Mouse (Mus musculus): ENCODE results near the gene Rnpepl1. TPM values are rescaled to one million over a fixed set of nuclear protein-coding genes. Genes with fewer than 3 reads are reported as not detected.

Rnpepl1 gene
- total RNA-seq, 1 experiment from 2014 or later: 26.0 TPM

Other genes with a start within 250 kb of the Rnpepl1 start
- 24.0 to 67.4 TPM (median 25.2 TPM) in 3 replicates for gene Gpc1, start 79.1 kb upstream of the Rnpepl1 start, total RNA-seq (2017)
- 0.49 TPM in 1 of 3 replicates, not detected in the others for gene Ankmy1, start 7.9 kb upstream of the Rnpepl1 start, total RNA-seq (2017)
- gene Dusp28, start 3.8 kb upstream of the Rnpepl1 start, total RNA-seq (2017): 2.0 to 2.8 TPM in 2 of 3 replicates, not detected in the other
- gene Capn10, start 23.6 kb downstream of the Rnpepl1 start, total RNA-seq (2017): 4.0 to 10.1 TPM (median 7.1 TPM) in 3 replicates
- gene Gpr35, start 40.1 kb downstream of the Rnpepl1 start, total RNA-seq (2017): 56.2 to 58.9 TPM (median 58.5 TPM) in 3 replicates
- gene Aqp12, start 95.6 kb downstream of the Rnpepl1 start, total RNA-seq (2017): not detected in 3 replicates
- not detected in 3 replicates for gene Kif1a, start 191.2 kb downstream of the Rnpepl1 start, total RNA-seq (2017)
- not detected in 3 replicates for gene Agxt, start 224.5 kb downstream of the Rnpepl1 start, total RNA-seq (2017)

All from monocyte, adult 5-6 weeks (primary cell).